Mouse (Mus musculus): ENCODE measurements around the gene Xrcc6.

DNA sequence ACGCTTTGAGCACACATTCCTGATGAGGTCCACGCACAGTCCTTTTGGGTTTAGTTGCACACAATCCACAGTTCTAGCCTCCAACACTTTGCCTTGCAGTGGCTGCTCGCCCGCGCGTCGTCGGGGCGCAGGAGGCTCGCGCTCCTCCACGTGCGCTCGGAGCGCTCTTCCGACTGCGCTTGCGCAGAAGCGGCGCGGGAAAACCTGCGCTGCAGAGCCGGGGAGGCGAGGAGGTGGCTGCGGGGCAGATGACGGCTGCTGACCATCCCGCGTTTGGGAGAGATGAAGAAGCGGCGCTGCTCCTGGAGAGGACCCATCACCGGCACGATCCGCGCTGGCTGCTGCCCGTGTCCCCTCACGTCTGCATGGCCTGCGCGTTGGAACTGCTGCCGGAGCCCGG lies 82.3 kb downstream of the Xrcc6 start, which contains the start of gene Mei1:
- TF ChIP-seq POLR2A (IDR thresholded peaks at IDR 0.05; ENCODE audit: low read depth, low read length) (no peak), CTCF (IDR thresholded peaks at IDR 0.05; ENCODE audit: borderline replicate concordance, insufficient read depth, low read length) (no peak)

Measured in embryonic fibroblast, embryonic 13.5 days (primary cell).